ENCODE assay signal across 9 mouse cellular contexts in the genomic region with DNA sequence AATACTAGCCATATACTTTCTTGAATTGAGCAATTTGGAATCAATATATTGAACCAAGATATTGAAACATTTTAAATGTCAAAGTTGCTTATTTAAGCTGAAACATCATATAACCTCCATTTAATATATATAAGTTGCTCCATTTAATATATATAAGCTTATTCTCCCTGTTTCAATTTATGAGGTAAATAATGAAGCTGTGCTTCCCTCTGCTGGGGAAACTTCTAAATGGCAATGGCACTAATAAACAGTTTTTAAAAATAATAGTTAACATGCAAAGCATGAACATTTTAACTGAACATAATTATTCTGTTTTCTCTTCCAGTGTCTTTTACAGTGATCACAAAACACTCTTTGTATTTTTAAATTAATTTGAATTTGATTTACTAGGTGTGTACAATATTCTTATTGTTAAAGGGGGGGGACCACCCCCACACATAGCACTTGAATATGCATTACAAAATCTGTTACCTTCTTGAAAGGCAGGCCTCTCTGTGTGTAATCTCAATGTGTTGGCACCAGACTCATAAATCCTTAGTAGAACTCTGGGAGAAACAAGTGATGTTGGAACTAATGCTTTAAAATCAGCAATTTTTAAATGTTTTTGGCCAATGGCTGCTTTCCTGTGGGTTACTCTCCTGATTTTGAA.
DNase-seq lines count a peak whose midpoint lies in the region; ATAC-seq and TF ChIP-seq lines count a peak whose summit lies in the region.
"Had no signal": no experiment of that assay in that cellular context is flagged by ENCODE, and none has a peak within 500 bp of the region (broad histone marks: within the 10 kb centered on the region; RNA-seq: fewer than 3 reads in every experiment).

No protein-coding gene starts in this region.

- no peak overlapping the region for H3K27ac ChIP-seq in lung, postnatal 0 days (ENCODE audit: low read length)
- H3K27ac ChIP-seq in midbrain, embryonic 10.5 days (replicated peaks): no peak overlapping the region
- H3K27ac ChIP-seq: limb, embryonic 15.5 days had no signal

- H3K9ac ChIP-seq in lung, postnatal 0 days (replicated peaks; ENCODE audit: low read depth): no peak overlapping the region
- H3K9ac ChIP-seq: limb, embryonic 15.5 days had no signal

- CTCF ChIA-PET in Patski (lab: Charles Lee): interaction anchor here (0.7 to 1.3 kb wide), 2 partner anchors 179 to 1023 kb away, joined by 3 read pairs; no protein-coding TSS in a partner anchor

- DNase-seq in heart, postnatal 10 days: peak; percentile 21 to 50
- DNase-seq in heart, postnatal 36 days: no peak
- peak; percentile 39 for DNase-seq in lung, postnatal 0 days (ENCODE audit: low spot score)
- DNase-seq in lung, adult 18-20 months: no peak
- DNase-seq in Patski (ENCODE audit: low read depth, low spot score): no peak
- DNase-seq in midbrain, embryonic 10.5 days (ENCODE audit: low spot score): no peak
- DNase-seq: kidney, adult 18-20 months had no signal

- POLR2A ChIA-PET in Patski (lab: Charles Lee): no interaction called here

- no peaks in the 10 kb centered on the region for H3K9me3 ChIP-seq in lung, postnatal 0 days (ENCODE audit: low read length)
- no peaks in the 10 kb centered on the region for H3K9me3 ChIP-seq in midbrain, embryonic 10.5 days (replicated peaks)
- H3K9me3 ChIP-seq: limb, embryonic 15.5 days had no signal

- H3K4me3 ChIP-seq in lung, postnatal 0 days (ENCODE audit: low read depth, low read length): no peak overlapping the region
- H3K4me3 ChIP-seq in midbrain, embryonic 10.5 days: no peak overlapping the region
- H3K4me3 ChIP-seq: limb, embryonic 15.5 days had no signal

- intact Hi-C loops in heart, postnatal 10 days (cut with DNase I): loop anchor here (1.0 to 5.0 kb wide), 2 partner anchors 180 to 818 kb away; no protein-coding TSS in a partner anchor
- intact Hi-C loops in heart, postnatal 36 days (cut with DNase I): loop anchor here (1.0 to 2.0 kb wide), 2 partner anchors 180 to 1023 kb away; no protein-coding TSS in a partner anchor

- H3K36me3 ChIP-seq in lung, postnatal 0 days (ENCODE audit: insufficient read depth, low read length): no peaks in the 10 kb centered on the region
- H3K36me3 ChIP-seq in midbrain, embryonic 10.5 days: no peaks in the 10 kb centered on the region
- H3K36me3 ChIP-seq: limb, embryonic 15.5 days had no signal

- H3K4me2 ChIP-seq in lung, postnatal 0 days (replicated peaks; ENCODE audit: low read depth, low read length): no peak overlapping the region
- H3K4me2 ChIP-seq: limb, embryonic 15.5 days had no signal

- no peaks in the 10 kb centered on the region for H3K27me3 ChIP-seq in lung, postnatal 0 days (replicated peaks; ENCODE audit: insufficient read depth, low read length)
- H3K27me3 ChIP-seq in Patski: no peaks in the 10 kb centered on the region
- H3K27me3 ChIP-seq in midbrain, embryonic 10.5 days (ENCODE audit: low read depth, poor library complexity, severe bottlenecking): peaks cover 30% of the 10 kb centered on the region; the same call in 1 of the 2 replicates
- H3K27me3 ChIP-seq: limb, embryonic 15.5 days had no signal

- TF ChIP-seq CTCF in lung, postnatal 0 days (IDR thresholded peaks at IDR 0.05): peak; percentile 59
- peak; percentile 44 for TF ChIP-seq CTCF in Patski (IDR thresholded peaks at IDR 0.05)

- H3K4me1 ChIP-seq in lung, postnatal 0 days (ENCODE audit: insufficient read depth, low read depth, low read length): no peaks in the 10 kb centered on the region
- H3K4me1 ChIP-seq in midbrain, embryonic 10.5 days: no peaks in the 10 kb centered on the region
- H3K4me1 ChIP-seq: limb, embryonic 15.5 days had no signal

- no peak for ATAC-seq in lung, postnatal 0 days
- ATAC-seq in Patski: no peak
- ATAC-seq in megakaryocyte progenitor cell, adult 5-6 weeks (replicated peaks; ENCODE audit: poor library complexity): peak; percentile 52; the same call in 1 of the 2 replicates

- no peak for TF ChIP-seq EP300 in lung, postnatal 0 days (IDR thresholded peaks at IDR 0.05)

- in situ Hi-C loops in Patski (cut with MboI; ENCODE audit: low pct_unique_long_range_greater_than_20kb): loop anchor here (25.0 kb wide), 1 partner anchor 173 kb away; no protein-coding TSS in a partner anchor

Comparison
In these comparisons a context has a peak if more than half of its experiments do, and no peak if none do; other contexts are left out.
1. DNase-seq: peak in heart, postnatal 10 days (2 of 2) and lung, postnatal 0 days (single experiment); none in heart, postnatal 36 days (0 of 2), lung, adult 18-20 months (0 of 2), Patski (single experiment) and midbrain, embryonic 10.5 days (single experiment).